Mouse (Mus musculus): ENCODE measurements around the gene Uvrag.

DNA sequence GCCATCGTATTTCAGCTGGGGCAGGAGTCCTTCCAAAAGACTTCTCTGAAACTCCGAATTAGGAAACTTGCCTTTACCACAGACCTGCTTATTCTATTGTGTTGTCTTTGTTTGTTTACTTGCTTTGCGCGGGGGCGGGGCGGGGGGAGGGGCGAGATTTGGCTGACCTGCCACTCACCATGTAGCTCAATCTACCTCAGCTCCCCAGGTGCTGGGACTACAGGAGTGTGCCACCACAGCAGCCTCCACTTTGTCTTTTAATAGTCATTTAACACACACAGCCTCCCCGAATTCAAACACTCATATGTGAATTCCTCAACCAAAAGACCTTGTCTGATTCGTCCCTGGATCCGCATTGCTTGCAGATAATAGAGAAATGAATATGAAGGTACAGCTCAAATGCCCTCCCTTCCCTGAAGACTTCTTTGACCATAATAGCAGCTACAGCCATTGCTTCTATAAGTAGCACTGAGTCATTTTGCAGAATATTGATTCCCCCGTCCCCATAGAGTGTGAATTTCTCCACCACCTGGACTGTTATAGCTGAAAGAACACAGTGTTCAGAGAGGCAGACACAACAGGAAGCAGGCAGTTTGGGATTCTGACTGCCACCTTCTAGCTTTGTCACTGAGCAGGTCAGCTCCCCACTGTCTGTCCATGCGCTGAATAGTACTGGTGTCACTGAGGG is 1.1 kb upstream of the Uvrag start:
- TF ChIP-seq GATA1 (IDR thresholded peaks at IDR 0.05; ENCODE audit: borderline replicate concordance, low read length) (no peak), CTCF (IDR thresholded peaks at IDR 0.05; ENCODE audit: low read depth, low read length) (no peak), TAL1 (conservative IDR thresholded peaks at IDR 0.05; ENCODE audit: low read depth, low read length) (no peak), GATA2 (IDR thresholded peaks at IDR 0.05; ENCODE audit: borderline replicate concordance, low read depth, low read length) (no peak), POLR2AphosphoS5 (IDR thresholded peaks at IDR 0.05; ENCODE audit: insufficient replicate concordance, low read depth, low read length) (no peak)

Data from G1E (cell line).